Mouse (Mus musculus): ENCODE measurements around the gene Camk2d. TPM values are rescaled to one million over a fixed set of nuclear protein-coding genes. Genes with fewer than 3 reads are reported as not detected.
A peak's percentile ranks its signal among the peaks of the same experiment; 100 is the strongest.

Camk2d gene
- polyA plus RNA-seq, 1 experiment from 2014 or later: 7.4 TPM

GRCm38 (mm10) chr3:126834641-126835167, 238.6 kb downstream of the Camk2d start:
- no peak overlapping the region for H3K4me3 ChIP-seq (ENCODE audit: low read depth, low read length)
- WGBS (ENCODE audit: insufficient replicate concordance): 77% methylated on average over 5 of the region's 5 CpGs
- no peak overlapping the region for H3K4me2 ChIP-seq (ENCODE audit: low read depth, low read length)
- H3K27ac ChIP-seq (ENCODE audit: low read depth): no peak overlapping the region
- H3K4me1 ChIP-seq (ENCODE audit: insufficient read depth): no peaks in the 10 kb centered on the region
- no peaks in the 10 kb centered on the region for H3K9me3 ChIP-seq (ENCODE audit: low read length)
- TF ChIP-seq CTCF (IDR thresholded peaks at IDR 0.05; ENCODE audit: low read depth) (no peak), EP300 (IDR thresholded peaks at IDR 0.05; ENCODE audit: low read depth) (no peak)
- DNase-seq (no peak), ATAC-seq (no peak)
- H3K36me3 ChIP-seq (replicated peaks; ENCODE audit: insufficient read depth, low read length): no peaks in the 10 kb centered on the region
- no peaks in the 10 kb centered on the region for H3K27me3 ChIP-seq (ENCODE audit: insufficient read depth, low read length)
- no peak overlapping the region for H3K9ac ChIP-seq (replicated peaks)

GRCm38 (mm10) chr3:126842780-126843179, 246.7 kb downstream of the Camk2d start:
- ATAC-seq (no peak), DNase-seq (no peak)
- H3K27ac ChIP-seq (ENCODE audit: low read depth): no peak overlapping the region
- H3K4me3 ChIP-seq (ENCODE audit: low read depth, low read length): no peak overlapping the region
- H3K27me3 ChIP-seq (ENCODE audit: insufficient read depth, low read length): no peaks in the 10 kb centered on the region
- no peaks in the 10 kb centered on the region for H3K4me1 ChIP-seq (ENCODE audit: insufficient read depth)
- no peak overlapping the region for H3K9ac ChIP-seq (replicated peaks)
- WGBS (ENCODE audit: insufficient replicate concordance): 70% methylated on average over 9 of the region's 9 CpGs
- no peaks in the 10 kb centered on the region for H3K9me3 ChIP-seq (ENCODE audit: low read length)
- H3K36me3 ChIP-seq (replicated peaks; ENCODE audit: insufficient read depth, low read length): peaks cover 5% of the 10 kb centered on the region; the same call in 1 of the 2 replicates
- no peak overlapping the region for H3K4me2 ChIP-seq (ENCODE audit: low read depth, low read length)
- peak; percentile 55 for TF ChIP-seq EP300 (IDR thresholded peaks at IDR 0.05; ENCODE audit: low read depth)
- TF ChIP-seq CTCF (IDR thresholded peaks at IDR 0.05; ENCODE audit: low read depth): no peak

- Histone ChIP-seq H3K27me3 (ENCODE audit: insufficient read depth, low read length) (no peaks in the 10 kb centered on the region), H3K36me3 (replicated peaks; ENCODE audit: insufficient read depth, low read length) (peaks cover 5% of the 10 kb centered on the region; the same call in 1 of the 2 replicates), H3K4me1 (ENCODE audit: insufficient read depth) (no peaks in the 10 kb centered on the region), H3K9me3 (ENCODE audit: low read length) (no peaks in the 10 kb centered on the region), H3K9ac (replicated peaks) (no peak overlapping the region), H3K4me3 (ENCODE audit: low read depth, low read length) (no peak overlapping the region), H3K27ac (ENCODE audit: low read depth) (no peak overlapping the region), H3K4me2 (ENCODE audit: low read depth, low read length) (no peak overlapping the region)
- whole genome bisulfite sequencing (ENCODE audit: insufficient replicate concordance): 86% methylated on average over 7 of the region's 7 CpGs
- DNase-seq (no peak), ATAC-seq (no peak)
- no peak for TF ChIP-seq EP300 (IDR thresholded peaks at IDR 0.05; ENCODE audit: low read depth)
- TF ChIP-seq CTCF (IDR thresholded peaks at IDR 0.05; ENCODE audit: low read depth): no peak
Measured at GRCm38 (mm10) chr3:126844809-126845208, 248.7 kb downstream of the Camk2d start.

GRCm38 (mm10) chr3:126848081-126848480, 252.0 kb downstream of the Camk2d start:
- Histone ChIP-seq H3K27ac (ENCODE audit: low read depth) (no peak overlapping the region), H3K4me3 (ENCODE audit: low read depth, low read length) (no peak overlapping the region), H3K4me1 (ENCODE audit: insufficient read depth) (no peaks in the 10 kb centered on the region), H3K9me3 (ENCODE audit: low read length) (no peaks in the 10 kb centered on the region), H3K36me3 (replicated peaks; ENCODE audit: insufficient read depth, low read length) (no peaks in the 10 kb centered on the region), H3K27me3 (ENCODE audit: insufficient read depth, low read length) (no peaks in the 10 kb centered on the region), H3K9ac (replicated peaks) (no peak overlapping the region), H3K4me2 (ENCODE audit: low read depth, low read length) (no peak overlapping the region)
- no peak for TF ChIP-seq CTCF (IDR thresholded peaks at IDR 0.05; ENCODE audit: low read depth)
- no peak for TF ChIP-seq EP300 (IDR thresholded peaks at IDR 0.05; ENCODE audit: low read depth)
- DNase-seq: no peak
- 74% methylated on average over 1 of the region's 1 CpGs for WGBS (ENCODE audit: insufficient replicate concordance)
- ATAC-seq: no peak

GRCm38 (mm10) chr3:126860442-126860841, 264.3 kb downstream of the Camk2d start:
- Histone ChIP-seq H3K27ac (ENCODE audit: low read depth) (no peak overlapping the region), H3K27me3 (ENCODE audit: insufficient read depth, low read length) (no peaks in the 10 kb centered on the region), H3K4me2 (ENCODE audit: low read depth, low read length) (no peak overlapping the region), H3K4me3 (ENCODE audit: low read depth, low read length) (no peak overlapping the region), H3K4me1 (ENCODE audit: insufficient read depth) (no peaks in the 10 kb centered on the region), H3K9me3 (ENCODE audit: low read length) (no peaks in the 10 kb centered on the region), H3K9ac (replicated peaks) (no peak overlapping the region), H3K36me3 (replicated peaks; ENCODE audit: insufficient read depth, low read length) (no peaks in the 10 kb centered on the region)
- DNase-seq (no peak), ATAC-seq (no peak)
- TF ChIP-seq CTCF (IDR thresholded peaks at IDR 0.05; ENCODE audit: low read depth): no peak
- no peak for TF ChIP-seq EP300 (IDR thresholded peaks at IDR 0.05; ENCODE audit: low read depth)

- no peak for DNase-seq
- Histone ChIP-seq H3K4me2 (ENCODE audit: low read depth, low read length) (no peak overlapping the region), H3K27ac (ENCODE audit: low read depth) (no peak overlapping the region), H3K4me3 (ENCODE audit: low read depth, low read length) (no peak overlapping the region), H3K36me3 (replicated peaks; ENCODE audit: insufficient read depth, low read length) (no peaks in the 10 kb centered on the region), H3K9me3 (ENCODE audit: low read length) (no peaks in the 10 kb centered on the region), H3K27me3 (ENCODE audit: insufficient read depth, low read length) (no peaks in the 10 kb centered on the region), H3K4me1 (ENCODE audit: insufficient read depth) (no peaks in the 10 kb centered on the region), H3K9ac (replicated peaks) (no peak overlapping the region)
- TF ChIP-seq CTCF (IDR thresholded peaks at IDR 0.05; ENCODE audit: low read depth) (no peak), EP300 (IDR thresholded peaks at IDR 0.05; ENCODE audit: low read depth) (no peak)
- ATAC-seq: no peak
- 73% methylated on average over 3 of the region's 3 CpGs for WGBS (ENCODE audit: insufficient replicate concordance)
Measured at GRCm38 (mm10) chr3:126869561-126869960, 273.5 kb downstream of the Camk2d start.

GRCm38 (mm10) chr3:126870688-126871087, 274.6 kb downstream of the Camk2d start:
- H3K4me1 ChIP-seq (ENCODE audit: insufficient read depth): no peaks in the 10 kb centered on the region
- no peak overlapping the region for H3K4me3 ChIP-seq (ENCODE audit: low read depth, low read length)
- no peak overlapping the region for H3K27ac ChIP-seq (ENCODE audit: low read depth)
- no peaks in the 10 kb centered on the region for H3K27me3 ChIP-seq (ENCODE audit: insufficient read depth, low read length)
- no peak for TF ChIP-seq CTCF (IDR thresholded peaks at IDR 0.05; ENCODE audit: low read depth)
- TF ChIP-seq EP300 (IDR thresholded peaks at IDR 0.05; ENCODE audit: low read depth): no peak
- no peak for DNase-seq
- ATAC-seq: no peak
- 94% methylated on average over 1 of the region's 1 CpGs for WGBS (ENCODE audit: insufficient replicate concordance)
- H3K36me3 ChIP-seq (replicated peaks; ENCODE audit: insufficient read depth, low read length): no peaks in the 10 kb centered on the region
- H3K9ac ChIP-seq (replicated peaks): no peak overlapping the region
- H3K9me3 ChIP-seq (ENCODE audit: low read length): no peaks in the 10 kb centered on the region
- no peak overlapping the region for H3K4me2 ChIP-seq (ENCODE audit: low read depth, low read length)

Data from liver, postnatal 0 days (tissue).